Mouse (Mus musculus) ZHBTc4 (cell line): ENCODE results near the gene Sun2.

ENCODE experiments used
- DNase-seq: peaks from one replicate; pipeline ENCODE4 v3.0.0-alpha.2; 2011; ENCODE audit warnings: low read depth, low spot score

Sun2 gene

GRCm38 (mm10) chr15:79725190-79725789, 17.0 kb downstream of the Sun2 start:
- no peak for DNase-seq

- DNase-seq: peak; percentile 30
Observed at GRCm38 (mm10) chr15:79723439-79723838, 18.9 kb downstream of the Sun2 start.

GRCm38 (mm10) chr15:79720796-79721195, 21.5 kb downstream of the Sun2 start:
- no peak for DNase-seq

GRCm38 (mm10) chr15:79720267-79720666, 22.1 kb downstream of the Sun2 start:
- DNase-seq: no peak

GRCm38 (mm10) chr15:79716710-79717109, 25.6 kb downstream of the Sun2 start:
- DNase-seq: no peak

GRCm38 (mm10) chr15:79715646-79716045, 26.7 kb downstream of the Sun2 start:
- no peak for DNase-seq

- peak; percentile 35 for DNase-seq
Observed at GRCm38 (mm10) chr15:79708229-79708822, 34.0 kb downstream of the Sun2 start.

GRCm38 (mm10) chr15:79706603-79707214, 35.6 kb downstream of the Sun2 start:
- no peak for DNase-seq

GRCm38 (mm10) chr15:79697558-79698187, 44.7 kb downstream of the Sun2 start:
- DNase-seq: peak; percentile 40

GRCm38 (mm10) chr15:79697011-79697410, 45.3 kb downstream of the Sun2 start:
- no peak for DNase-seq

- no peak for DNase-seq
Observed at GRCm38 (mm10) chr15:79696508-79696907, 45.8 kb downstream of the Sun2 start.

GRCm38 (mm10) chr15:79695516-79695915, 46.8 kb downstream of the Sun2 start:
- DNase-seq: no peak

- DNase-seq: no peak
Observed at GRCm38 (mm10) chr15:79694512-79694911, 47.8 kb downstream of the Sun2 start.

- DNase-seq: no peak
Observed at GRCm38 (mm10) chr15:79693740-79694139, 48.6 kb downstream of the Sun2 start.

- no peak for DNase-seq
Observed at GRCm38 (mm10) chr15:79692334-79692733, 50.0 kb downstream of the Sun2 start.

- no peak for DNase-seq
Observed at GRCm38 (mm10) chr15:79691023-79691508, 51.3 kb downstream of the Sun2 start.

- peak; percentile 100 for DNase-seq
Observed at GRCm38 (mm10) chr15:79690426-79691022, 51.8 kb downstream of the Sun2 start, which contains the start of gene Gtpbp1. Gene Gtpbp1 (plus strand): TSS chr15:79690845.

- no peak for DNase-seq
Observed at GRCm38 (mm10) chr15:79689662-79690425, 52.5 kb downstream of the Sun2 start.

- DNase-seq: no peak
Observed at GRCm38 (mm10) chr15:79688268-79688956, 53.9 kb downstream of the Sun2 start.

- DNase-seq: peak; percentile 98
Observed at GRCm38 (mm10) chr15:79687646-79688267, 54.6 kb downstream of the Sun2 start, which contains the start of gene Josd1. Gene Josd1 (minus strand): TSS chr15:79687919.
